Mouse (Mus musculus): ENCODE results near the gene Grb10. TPM values are rescaled to one million over a fixed set of nuclear protein-coding genes. Genes with fewer than 3 reads are reported as not detected.

Gene Grb10
- total and polyA plus RNA-seq, 2 experiments from 2014 or later = 43.9 to 94.0 TPM

DNA sequence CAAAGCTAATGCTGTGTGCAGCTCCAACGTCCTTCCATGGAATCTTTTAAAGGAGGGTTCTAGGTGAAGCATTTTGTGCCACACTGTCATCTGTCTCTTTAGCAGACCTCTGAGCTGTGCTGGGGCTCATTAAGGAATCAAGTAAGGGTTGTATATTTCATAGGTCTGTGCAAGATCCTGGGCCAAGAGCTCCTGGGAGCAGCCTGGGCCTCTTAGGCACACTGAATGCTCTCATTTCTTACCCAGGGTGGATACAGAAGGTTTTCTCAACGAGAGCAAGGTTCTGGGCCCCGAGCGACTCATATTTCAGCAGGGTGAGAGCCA is 84.4 kb downstream of the Grb10 start:
- TF ChIP-seq CTCF (IDR thresholded peaks at IDR 0.05) = no peak
- 85% methylated on average over 4 of the region's 4 CpGs for WGBS
- ATAC-seq (ENCODE audit: low FRiP score) (no peak), DNase-seq (ENCODE audit: low spot score) (no peak)
- Histone ChIP-seq H3K4me1 (ENCODE audit: insufficient read depth, low read length) (no peaks in the 10 kb centered on the region), H3K27ac (ENCODE audit: low read depth, low read length) (no peak overlapping the region), H3K9me3 (ENCODE audit: low read length) (no peaks in the 10 kb centered on the region), H3K4me3 (ENCODE audit: low read depth, low read length) (no peak overlapping the region), H3K9ac (replicated peaks; ENCODE audit: low read length, poor library complexity, severe bottlenecking) (no peak overlapping the region), H3K27me3 (ENCODE audit: insufficient read depth, low read length) (no peaks in the 10 kb centered on the region), H3K4me2 (ENCODE audit: low read depth, low read length, poor library complexity, severe bottlenecking) (no peak overlapping the region), H3K36me3 (ENCODE audit: insufficient read depth, low read length) (no peaks in the 10 kb centered on the region)

GRCm38 (mm10) chr11:11953364-11954114 is 84.9 kb downstream of the Grb10 start:
- ATAC-seq (ENCODE audit: low FRiP score) (no peak), DNase-seq (ENCODE audit: low spot score) (no peak)
- Histone ChIP-seq H3K4me3 (ENCODE audit: low read depth, low read length) (no peak overlapping the region), H3K36me3 (ENCODE audit: insufficient read depth, low read length) (no peaks in the 10 kb centered on the region), H3K27ac (ENCODE audit: low read depth, low read length) (no peak overlapping the region), H3K27me3 (ENCODE audit: insufficient read depth, low read length) (no peaks in the 10 kb centered on the region), H3K4me2 (ENCODE audit: low read depth, low read length, poor library complexity, severe bottlenecking) (no peak overlapping the region), H3K4me1 (ENCODE audit: insufficient read depth, low read length) (no peaks in the 10 kb centered on the region), H3K9me3 (ENCODE audit: low read length) (no peaks in the 10 kb centered on the region), H3K9ac (replicated peaks; ENCODE audit: low read length, poor library complexity, severe bottlenecking) (no peak overlapping the region)
- TF ChIP-seq CTCF (IDR thresholded peaks at IDR 0.05) = no peak
- WGBS = 82% methylated on average over 11 of the region's 11 CpGs

DNA sequence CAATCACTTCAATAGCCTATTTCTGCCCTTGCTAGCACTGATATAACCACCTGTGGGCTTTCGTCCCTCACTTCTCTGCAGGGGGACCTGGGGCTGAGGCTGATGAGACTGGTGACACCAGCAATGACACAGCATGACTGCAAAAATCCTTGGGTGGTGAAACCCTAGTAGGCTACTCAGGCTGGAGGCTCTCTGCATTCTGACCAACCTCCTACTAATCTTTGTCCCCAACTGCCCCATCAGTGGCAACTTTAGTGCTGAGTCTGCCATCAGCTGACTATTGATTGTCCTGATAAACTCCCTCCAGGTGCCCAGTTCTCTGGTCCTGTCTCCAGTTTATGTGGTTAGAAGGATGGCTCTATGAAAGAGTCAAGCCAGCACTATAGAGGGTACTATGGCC is 85.9 kb downstream of the Grb10 start:
- WGBS = 93% methylated on average over 1 of the region's 1 CpGs
- Histone ChIP-seq H3K9me3 (ENCODE audit: low read length) (no peaks in the 10 kb centered on the region), H3K27ac (ENCODE audit: low read depth, low read length) (no peak overlapping the region), H3K4me2 (ENCODE audit: low read depth, low read length, poor library complexity, severe bottlenecking) (no peak overlapping the region), H3K4me3 (ENCODE audit: low read depth, low read length) (no peak overlapping the region), H3K4me1 (ENCODE audit: insufficient read depth, low read length) (no peaks in the 10 kb centered on the region), H3K27me3 (ENCODE audit: insufficient read depth, low read length) (no peaks in the 10 kb centered on the region), H3K9ac (replicated peaks; ENCODE audit: low read length, poor library complexity, severe bottlenecking) (no peak overlapping the region), H3K36me3 (ENCODE audit: insufficient read depth, low read length) (no peaks in the 10 kb centered on the region)
- DNase-seq (ENCODE audit: low spot score) = no peak
- TF ChIP-seq CTCF (IDR thresholded peaks at IDR 0.05) = no peak
- no peak for ATAC-seq (ENCODE audit: low FRiP score)

DNA sequence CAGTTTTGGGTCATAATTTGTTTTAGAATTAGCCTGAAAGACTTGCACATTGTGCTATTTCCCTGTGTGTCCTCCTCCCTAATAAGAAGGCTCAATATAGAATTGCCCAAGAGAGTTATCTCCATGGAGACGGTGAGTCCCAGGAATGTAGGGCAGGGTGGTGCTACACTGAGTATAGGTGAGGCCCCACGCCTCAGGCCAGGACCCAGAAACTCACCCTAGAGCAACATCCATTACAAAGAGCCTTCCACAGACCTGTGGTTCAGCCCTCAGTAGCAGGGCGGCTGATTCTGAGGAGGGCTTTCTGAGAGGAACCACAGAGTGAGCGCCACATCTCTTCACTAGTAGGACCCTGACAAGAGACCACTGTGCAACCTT is 89.5 kb downstream of the Grb10 start:
- H3K9me3 ChIP-seq (ENCODE audit: low read length) = no peaks in the 10 kb centered on the region
- H3K27me3 ChIP-seq (ENCODE audit: insufficient read depth, low read length) = no peaks in the 10 kb centered on the region
- no peak for TF ChIP-seq CTCF (IDR thresholded peaks at IDR 0.05)
- H3K4me1 ChIP-seq (ENCODE audit: insufficient read depth, low read length) = no peaks in the 10 kb centered on the region
- 0 out of 2 replicates have a peak, but pooled peaks cover 5% of the 10 kb centered on the region for H3K36me3 ChIP-seq (ENCODE audit: insufficient read depth, low read length)
- no peak overlapping the region for H3K4me3 ChIP-seq (ENCODE audit: low read depth, low read length)
- no peak for ATAC-seq (ENCODE audit: low FRiP score)
- no peak overlapping the region for H3K9ac ChIP-seq (replicated peaks; ENCODE audit: low read length, poor library complexity, severe bottlenecking)
- H3K27ac ChIP-seq (ENCODE audit: low read depth, low read length) = no peak overlapping the region
- WGBS = 71% methylated on average over 4 of the region's 4 CpGs
- DNase-seq (ENCODE audit: low spot score) = no peak
- H3K4me2 ChIP-seq (ENCODE audit: low read depth, low read length, poor library complexity, severe bottlenecking) = no peak overlapping the region

GRCm38 (mm10) chr11:11948321-11948987 is 90.0 kb downstream of the Grb10 start:
- Histone ChIP-seq H3K4me2 (ENCODE audit: low read depth, low read length, poor library complexity, severe bottlenecking) (no peak overlapping the region), H3K4me1 (ENCODE audit: insufficient read depth, low read length) (no peaks in the 10 kb centered on the region), H3K9ac (replicated peaks; ENCODE audit: low read length, poor library complexity, severe bottlenecking) (no peak overlapping the region), H3K27ac (ENCODE audit: low read depth, low read length) (no peak overlapping the region), H3K27me3 (ENCODE audit: insufficient read depth, low read length) (no peaks in the 10 kb centered on the region), H3K4me3 (ENCODE audit: low read depth, low read length) (no peak overlapping the region), H3K9me3 (ENCODE audit: low read length) (no peaks in the 10 kb centered on the region), H3K36me3 (ENCODE audit: insufficient read depth, low read length) (0 out of 2 replicates have a peak, but pooled peaks cover 7% of the 10 kb centered on the region)
- no peak for DNase-seq (ENCODE audit: low spot score)
- TF ChIP-seq CTCF (IDR thresholded peaks at IDR 0.05) = no peak
- 60% methylated on average over 9 of the region's 9 CpGs for WGBS
- ATAC-seq (ENCODE audit: low FRiP score) = no peak

DNA sequence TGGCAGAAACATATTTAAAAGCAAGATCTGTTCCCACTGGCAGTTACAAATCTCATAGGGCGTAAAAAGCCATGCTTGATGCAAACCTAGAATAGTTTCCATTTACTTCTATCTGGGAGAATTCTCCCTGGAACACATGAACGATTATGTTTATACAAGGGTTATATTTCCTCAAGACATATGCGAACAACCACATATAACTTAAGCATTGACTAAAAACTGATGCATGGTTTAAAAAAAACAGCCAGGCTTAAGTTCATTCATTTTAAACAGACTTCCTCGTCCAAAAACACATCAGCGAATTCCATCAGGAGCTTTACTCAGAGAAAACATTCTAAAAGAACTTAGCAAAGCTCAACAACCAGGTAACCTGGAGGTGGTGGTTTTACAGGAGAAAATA is 90.6 kb downstream of the Grb10 start:
- Histone ChIP-seq H3K4me1 (ENCODE audit: insufficient read depth, low read length) (no peaks in the 10 kb centered on the region), H3K27ac (ENCODE audit: low read depth, low read length) (no peak overlapping the region), H3K4me3 (ENCODE audit: low read depth, low read length) (no peak overlapping the region), H3K9ac (replicated peaks; ENCODE audit: low read length, poor library complexity, severe bottlenecking) (no peak overlapping the region), H3K9me3 (ENCODE audit: low read length) (no peaks in the 10 kb centered on the region), H3K4me2 (ENCODE audit: low read depth, low read length, poor library complexity, severe bottlenecking) (no peak overlapping the region), H3K36me3 (ENCODE audit: insufficient read depth, low read length) (0 out of 2 replicates have a peak, but pooled peaks cover 7% of the 10 kb centered on the region), H3K27me3 (ENCODE audit: insufficient read depth, low read length) (no peaks in the 10 kb centered on the region)
- 86% methylated on average over 5 of the region's 5 CpGs for WGBS
- DNase-seq (ENCODE audit: low spot score) = no peak
- ATAC-seq (ENCODE audit: low FRiP score) = no peak
- TF ChIP-seq CTCF (IDR thresholded peaks at IDR 0.05) = no peak
